Mouse (Mus musculus): ENCODE results near the gene Baiap2. TPM values are rescaled to one million over a fixed set of nuclear protein-coding genes. Genes with fewer than 3 reads are reported as not detected.

Gene Baiap2
- polyA plus RNA-seq, 1 experiment from 2014 or later, result 11.0 TPM

DNA sequence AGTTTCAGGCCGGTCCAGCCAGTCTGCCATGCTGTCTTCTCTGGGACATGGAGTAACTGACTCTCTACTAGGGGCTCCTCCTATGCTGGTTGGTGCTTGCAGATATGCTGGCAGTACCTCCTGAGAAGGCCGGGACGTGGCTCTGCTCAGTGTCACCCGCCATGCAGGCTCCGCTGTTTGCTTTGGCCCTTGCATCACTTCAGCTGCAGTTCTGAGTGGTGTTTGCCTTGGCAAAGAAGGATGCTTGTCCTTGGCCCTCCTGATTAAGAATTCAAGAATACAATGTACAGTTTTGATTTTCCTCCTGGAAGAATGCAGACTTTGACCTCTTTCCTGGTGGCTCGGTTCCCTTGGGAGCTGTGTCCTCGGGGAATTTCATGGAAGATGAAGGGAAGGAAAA lies 2.8 kb downstream of the Baiap2 start:
- Histone ChIP-seq H3K4me1 (ENCODE audit: control insufficient read depth, insufficient read depth, low read length) (peaks cover 16% of the 10 kb centered on the region), H3K4me3 (replicated peaks; ENCODE audit: low read depth, low read length) (no peak overlapping the region), H3K36me3 (ENCODE audit: control insufficient read depth, insufficient read depth, low read length) (no peaks in the 10 kb centered on the region), H3K4me2 (ENCODE audit: low read length) (no peak overlapping the region), H3K9ac (replicated peaks; ENCODE audit: low read length) (no peak overlapping the region), H3K27me3 (ENCODE audit: control insufficient read depth, insufficient read depth, low read length) (peaks cover 13% of the 10 kb centered on the region; the same call in 1 of the 2 replicates), H3K27ac (replicated peaks; ENCODE audit: low read depth, low read length) (no peak overlapping the region), H3K9me3 (ENCODE audit: control insufficient read depth, low read length) (no peaks in the 10 kb centered on the region)
- 86% methylated on average over 7 of the region's 7 CpGs for WGBS
- ATAC-seq (ENCODE audit: low FRiP score, low TSS enrichment), result no peak
- no peak for DNase-seq

GRCm38 (mm10) chr11:119947426-119947825 lies 4.9 kb downstream of the Baiap2 start:
- Histone ChIP-seq H3K4me1 (ENCODE audit: control insufficient read depth, insufficient read depth, low read length) (peaks cover 9% of the 10 kb centered on the region; the same call in 1 of the 2 replicates), H3K27ac (replicated peaks; ENCODE audit: low read depth, low read length) (no peak overlapping the region), H3K4me3 (replicated peaks; ENCODE audit: low read depth, low read length) (no peak overlapping the region), H3K36me3 (ENCODE audit: control insufficient read depth, insufficient read depth, low read length) (no peaks in the 10 kb centered on the region), H3K9me3 (ENCODE audit: control insufficient read depth, low read length) (no peaks in the 10 kb centered on the region), H3K9ac (replicated peaks; ENCODE audit: low read length) (no peak overlapping the region), H3K27me3 (ENCODE audit: control insufficient read depth, insufficient read depth, low read length) (no peaks in the 10 kb centered on the region), H3K4me2 (ENCODE audit: low read length) (no peak overlapping the region)
- DNase-seq (no peak), ATAC-seq (ENCODE audit: low FRiP score, low TSS enrichment) (no peak)
- WGBS, result 97% methylated on average over 1 of the region's 1 CpGs

DNA sequence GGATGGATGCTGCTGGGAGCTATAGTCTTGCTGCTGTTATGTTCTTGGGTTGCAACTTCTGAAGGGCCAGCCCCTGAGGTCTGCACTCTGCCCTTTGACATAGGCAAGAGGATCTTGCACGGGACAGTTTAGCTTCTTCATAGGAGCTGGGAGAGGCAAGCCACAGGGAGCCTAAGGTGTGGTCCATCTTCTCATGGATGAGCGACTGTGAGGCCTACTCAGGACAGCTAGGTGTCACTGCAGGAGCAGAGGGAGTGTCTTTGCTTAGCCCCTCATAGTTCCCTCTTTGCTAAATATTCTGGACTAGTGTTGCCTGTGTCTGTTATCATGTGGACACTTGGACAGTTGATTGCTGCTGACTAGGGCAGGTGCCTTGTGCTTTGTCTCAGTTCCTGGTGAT lies 5.3 kb downstream of the Baiap2 start:
- Histone ChIP-seq H3K27ac (replicated peaks; ENCODE audit: low read depth, low read length) (no peak overlapping the region), H3K9ac (replicated peaks; ENCODE audit: low read length) (no peak overlapping the region), H3K27me3 (ENCODE audit: control insufficient read depth, insufficient read depth, low read length) (no peaks in the 10 kb centered on the region), H3K4me3 (replicated peaks; ENCODE audit: low read depth, low read length) (no peak overlapping the region), H3K4me1 (ENCODE audit: control insufficient read depth, insufficient read depth, low read length) (peaks cover 9% of the 10 kb centered on the region; the same call in 1 of the 2 replicates), H3K9me3 (ENCODE audit: control insufficient read depth, low read length) (no peaks in the 10 kb centered on the region), H3K36me3 (ENCODE audit: control insufficient read depth, insufficient read depth, low read length) (no peaks in the 10 kb centered on the region), H3K4me2 (ENCODE audit: low read length) (no peak overlapping the region)
- ATAC-seq (ENCODE audit: low FRiP score, low TSS enrichment) (no peak), DNase-seq (no peak)
- WGBS, result 53% methylated on average over 2 of the region's 2 CpGs

DNA sequence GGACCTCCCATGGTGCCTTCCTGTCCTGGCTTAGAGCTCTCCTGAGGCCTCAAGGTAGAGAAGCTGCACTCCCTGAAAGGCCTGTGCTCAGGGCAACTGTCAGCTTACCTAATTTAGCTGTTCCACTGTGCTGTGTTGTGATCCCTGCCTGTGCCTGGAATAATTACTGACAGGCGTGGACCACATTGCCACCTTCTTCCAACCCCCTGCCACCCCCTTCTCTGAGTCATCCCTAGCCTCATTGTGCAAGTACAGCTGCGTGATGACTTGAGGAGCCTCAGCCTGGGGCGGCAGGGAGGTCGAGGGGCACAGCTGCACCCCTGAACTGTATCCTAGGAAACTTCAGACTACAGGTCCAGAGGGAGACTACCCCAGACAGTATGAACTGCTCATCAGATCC lies 5.7 kb downstream of the Baiap2 start:
- H3K9ac ChIP-seq (replicated peaks; ENCODE audit: low read length), result no peak overlapping the region
- H3K27ac ChIP-seq (replicated peaks; ENCODE audit: low read depth, low read length), result no peak overlapping the region
- 55% methylated on average over 4 of the region's 4 CpGs for WGBS
- H3K27me3 ChIP-seq (ENCODE audit: control insufficient read depth, insufficient read depth, low read length), result no peaks in the 10 kb centered on the region
- ATAC-seq (ENCODE audit: low FRiP score, low TSS enrichment), result no peak
- no peaks in the 10 kb centered on the region for H3K36me3 ChIP-seq (ENCODE audit: control insufficient read depth, insufficient read depth, low read length)
- DNase-seq, result no peak
- peaks cover 9% of the 10 kb centered on the region; the same call in 1 of the 2 replicates for H3K4me1 ChIP-seq (ENCODE audit: control insufficient read depth, insufficient read depth, low read length)
- H3K4me2 ChIP-seq (ENCODE audit: low read length), result no peak overlapping the region
- no peak overlapping the region for H3K4me3 ChIP-seq (replicated peaks; ENCODE audit: low read depth, low read length)
- no peaks in the 10 kb centered on the region for H3K9me3 ChIP-seq (ENCODE audit: control insufficient read depth, low read length)

- H3K4me3 ChIP-seq (replicated peaks; ENCODE audit: low read depth, low read length), result no peak overlapping the region
- H3K4me2 ChIP-seq (ENCODE audit: low read length), result no peak overlapping the region
- DNase-seq, result no peak
- H3K27ac ChIP-seq (replicated peaks; ENCODE audit: low read depth, low read length), result no peak overlapping the region
- H3K9me3 ChIP-seq (ENCODE audit: control insufficient read depth, low read length), result no peaks in the 10 kb centered on the region
- peaks cover 6% of the 10 kb centered on the region; the same call in 1 of the 2 replicates for H3K4me1 ChIP-seq (ENCODE audit: control insufficient read depth, insufficient read depth, low read length)
- H3K27me3 ChIP-seq (ENCODE audit: control insufficient read depth, insufficient read depth, low read length), result no peaks in the 10 kb centered on the region
- H3K36me3 ChIP-seq (ENCODE audit: control insufficient read depth, insufficient read depth, low read length), result no peaks in the 10 kb centered on the region
- H3K9ac ChIP-seq (replicated peaks; ENCODE audit: low read length), result no peak overlapping the region
- WGBS, result 80% methylated on average over 2 of the region's 2 CpGs
- ATAC-seq (ENCODE audit: low FRiP score, low TSS enrichment), result no peak
Observed at GRCm38 (mm10) chr11:119948803-119949202, 6.2 kb downstream of the Baiap2 start.

GRCm38 (mm10) chr11:119950535-119950934 lies 8.0 kb downstream of the Baiap2 start:
- no peak overlapping the region for H3K9ac ChIP-seq (replicated peaks; ENCODE audit: low read length)
- 95% methylated on average over 3 of the region's 3 CpGs for WGBS
- ATAC-seq (ENCODE audit: low FRiP score, low TSS enrichment) (no peak), DNase-seq (no peak)
- no peaks in the 10 kb centered on the region for H3K27me3 ChIP-seq (ENCODE audit: control insufficient read depth, insufficient read depth, low read length)
- H3K4me1 ChIP-seq (ENCODE audit: control insufficient read depth, insufficient read depth, low read length), result no peaks in the 10 kb centered on the region
- no peaks in the 10 kb centered on the region for H3K9me3 ChIP-seq (ENCODE audit: control insufficient read depth, low read length)
- H3K27ac ChIP-seq (replicated peaks; ENCODE audit: low read depth, low read length), result no peak overlapping the region
- no peak overlapping the region for H3K4me3 ChIP-seq (replicated peaks; ENCODE audit: low read depth, low read length)
- no peak overlapping the region for H3K4me2 ChIP-seq (ENCODE audit: low read length)
- no peaks in the 10 kb centered on the region for H3K36me3 ChIP-seq (ENCODE audit: control insufficient read depth, insufficient read depth, low read length)

GRCm38 (mm10) chr11:119951326-119951725 lies 8.8 kb downstream of the Baiap2 start:
- no peaks in the 10 kb centered on the region for H3K27me3 ChIP-seq (ENCODE audit: control insufficient read depth, insufficient read depth, low read length)
- no peak for ATAC-seq (ENCODE audit: low FRiP score, low TSS enrichment)
- no peak overlapping the region for H3K9ac ChIP-seq (replicated peaks; ENCODE audit: low read length)
- WGBS, result 90% methylated on average over 6 of the region's 6 CpGs
- no peaks in the 10 kb centered on the region for H3K4me1 ChIP-seq (ENCODE audit: control insufficient read depth, insufficient read depth, low read length)
- no peak for DNase-seq
- H3K4me3 ChIP-seq (replicated peaks; ENCODE audit: low read depth, low read length), result no peak overlapping the region
- no peak overlapping the region for H3K4me2 ChIP-seq (ENCODE audit: low read length)
- H3K36me3 ChIP-seq (ENCODE audit: control insufficient read depth, insufficient read depth, low read length), result no peaks in the 10 kb centered on the region
- H3K27ac ChIP-seq (replicated peaks; ENCODE audit: low read depth, low read length), result no peak overlapping the region
- H3K9me3 ChIP-seq (ENCODE audit: control insufficient read depth, low read length), result no peaks in the 10 kb centered on the region

DNA sequence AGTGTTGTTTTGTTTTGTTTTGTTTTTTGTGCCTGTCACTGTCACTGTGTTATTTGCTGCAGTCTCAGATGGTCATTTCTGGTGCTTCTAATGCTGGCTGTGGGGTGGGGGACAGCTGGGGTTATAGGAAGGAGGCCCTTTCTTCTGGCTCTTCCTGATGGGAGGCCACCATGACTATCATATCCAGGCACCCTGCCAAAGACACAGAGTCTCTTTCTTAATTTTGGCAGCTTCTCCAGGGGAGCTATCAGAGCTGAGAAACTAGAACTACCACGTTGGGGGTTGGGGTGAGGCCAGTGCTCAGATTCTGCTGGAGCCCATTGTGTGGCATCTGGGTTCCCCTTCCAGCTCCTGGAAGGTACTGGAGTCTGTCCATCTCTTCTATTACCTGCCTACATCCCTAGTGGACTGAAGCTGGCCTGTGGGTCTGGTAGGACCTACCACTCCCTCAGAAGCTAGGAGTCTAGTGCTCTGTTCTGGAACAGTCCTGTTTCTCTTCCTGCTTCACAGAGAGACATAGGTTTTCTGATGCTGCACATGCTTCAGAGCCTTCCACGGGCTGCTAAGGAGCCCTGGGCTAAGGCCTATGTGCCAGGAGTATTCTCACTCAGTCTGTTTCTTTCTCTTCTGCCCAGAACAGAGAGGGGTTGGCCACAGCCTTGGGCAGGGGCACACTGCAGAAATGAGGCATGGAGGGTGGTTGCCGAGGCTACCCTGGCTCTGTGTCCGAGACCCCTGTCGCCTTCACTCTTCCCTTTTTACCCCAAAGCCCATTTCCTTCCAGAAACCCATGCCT lies 10.1 kb downstream of the Baiap2 start:
- H3K4me2 ChIP-seq (ENCODE audit: low read length), result no peak overlapping the region
- H3K9ac ChIP-seq (replicated peaks; ENCODE audit: low read length), result no peak overlapping the region
- H3K9me3 ChIP-seq (ENCODE audit: control insufficient read depth, low read length), result no peaks in the 10 kb centered on the region
- no peaks in the 10 kb centered on the region for H3K36me3 ChIP-seq (ENCODE audit: control insufficient read depth, insufficient read depth, low read length)
- no peak overlapping the region for H3K27ac ChIP-seq (replicated peaks; ENCODE audit: low read depth, low read length)
- no peaks in the 10 kb centered on the region for H3K27me3 ChIP-seq (ENCODE audit: control insufficient read depth, insufficient read depth, low read length)
- H3K4me3 ChIP-seq (replicated peaks; ENCODE audit: low read depth, low read length), result no peak overlapping the region
- ATAC-seq (ENCODE audit: low FRiP score, low TSS enrichment) (no peak), DNase-seq (no peak)
- WGBS, result 57% methylated on average over 5 of the region's 5 CpGs
- no peaks in the 10 kb centered on the region for H3K4me1 ChIP-seq (ENCODE audit: control insufficient read depth, insufficient read depth, low read length)

DNA sequence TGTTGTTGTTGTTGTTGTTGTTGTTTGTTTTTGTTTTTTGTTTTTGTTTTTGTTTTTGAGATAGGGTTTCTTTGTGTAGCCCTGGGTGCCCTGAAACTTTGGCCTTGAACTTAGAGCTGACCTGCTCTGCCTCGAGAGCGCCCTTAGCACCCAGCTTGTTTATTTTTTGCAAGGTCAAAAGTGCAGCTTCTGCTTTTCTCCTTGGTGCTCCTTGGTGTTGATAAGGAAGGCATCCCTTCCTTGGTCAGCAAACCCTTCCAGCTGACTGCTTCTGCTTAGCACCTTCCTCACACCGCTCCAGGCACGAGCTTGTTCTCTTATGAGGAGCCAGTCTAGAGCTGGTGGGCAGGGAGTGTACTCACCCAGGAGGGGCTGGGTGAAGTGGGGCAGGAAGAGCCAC lies 11.7 kb downstream of the Baiap2 start:
- ATAC-seq (ENCODE audit: low FRiP score, low TSS enrichment) (no peak), DNase-seq (no peak)
- H3K9ac ChIP-seq (replicated peaks; ENCODE audit: low read length), result no peak overlapping the region
- H3K4me2 ChIP-seq (ENCODE audit: low read length), result no peak overlapping the region
- no peaks in the 10 kb centered on the region for H3K9me3 ChIP-seq (ENCODE audit: control insufficient read depth, low read length)
- H3K4me3 ChIP-seq (replicated peaks; ENCODE audit: low read depth, low read length), result no peak overlapping the region
- no peak overlapping the region for H3K27ac ChIP-seq (replicated peaks; ENCODE audit: low read depth, low read length)
- no peaks in the 10 kb centered on the region for H3K36me3 ChIP-seq (ENCODE audit: control insufficient read depth, insufficient read depth, low read length)
- 91% methylated on average over 4 of the region's 4 CpGs for WGBS
- no peaks in the 10 kb centered on the region for H3K4me1 ChIP-seq (ENCODE audit: control insufficient read depth, insufficient read depth, low read length)
- H3K27me3 ChIP-seq (ENCODE audit: control insufficient read depth, insufficient read depth, low read length), result no peaks in the 10 kb centered on the region

Measured in midbrain, embryonic 14.5 days (tissue).